Mouse (Mus musculus): ENCODE data around the gene Olfr164. TPM values are rescaled to one million over a fixed set of nuclear protein-coding genes. Genes with fewer than 3 reads are reported as not detected.

Gene Olfr164
- not detected for polyA plus RNA-seq (2017; shearing (Covaris generic))

- no peak for ATAC-seq
Measured at GRCm38 (mm10) chr16:19313964-19314363, at the start of gene Olfr164. Gene Olfr164 (minus strand): TSS chr16:19314064.

DNA sequence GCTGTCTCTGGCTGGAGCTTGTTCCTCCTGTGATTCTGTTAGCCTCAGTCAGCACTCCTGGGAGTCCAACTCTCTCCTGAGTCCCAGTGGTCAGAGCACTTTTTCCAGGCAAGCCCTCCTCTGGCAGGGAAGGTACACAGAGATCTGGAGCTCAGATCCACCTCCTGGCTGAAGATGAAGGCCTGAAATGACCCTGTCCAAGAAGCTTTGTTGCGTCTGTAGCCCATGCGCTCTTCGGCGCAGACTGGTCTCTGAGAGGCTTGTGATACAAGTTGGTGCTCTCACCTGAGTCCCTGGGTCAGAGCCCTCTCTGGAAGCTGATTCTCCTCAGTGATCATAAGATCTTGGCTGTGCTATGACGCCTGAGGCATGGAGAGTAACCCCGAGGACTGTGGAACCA, 35.2 kb upstream of the Olfr164 start:
- ATAC-seq, result no peak

- ATAC-seq, result no peak
Measured at GRCm38 (mm10) chr16:19263235-19263634, 50.6 kb downstream of the Olfr164 start.

- ATAC-seq, result no peak
Measured at GRCm38 (mm10) chr16:19260780-19261179, 53.1 kb downstream of the Olfr164 start.

DNA sequence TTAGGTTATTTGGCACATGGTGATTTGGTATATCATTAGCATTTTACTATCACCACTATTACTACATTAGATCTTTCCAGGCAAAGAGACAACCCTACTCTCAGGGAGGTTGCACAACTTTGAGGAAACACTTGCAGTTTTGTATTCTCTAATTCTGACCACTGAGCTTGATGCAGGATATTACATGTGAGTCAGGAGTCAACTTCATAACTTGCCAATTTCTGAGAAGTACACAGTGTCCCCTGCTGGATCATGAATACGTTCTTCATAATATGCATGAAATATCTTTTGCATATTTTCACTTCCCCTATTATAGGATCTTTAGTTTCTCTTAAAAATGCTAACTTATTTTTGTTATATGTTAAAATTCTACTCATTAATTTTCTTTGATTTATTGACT, 68.0 kb downstream of the Olfr164 start:
- no peak for ATAC-seq

DNA sequence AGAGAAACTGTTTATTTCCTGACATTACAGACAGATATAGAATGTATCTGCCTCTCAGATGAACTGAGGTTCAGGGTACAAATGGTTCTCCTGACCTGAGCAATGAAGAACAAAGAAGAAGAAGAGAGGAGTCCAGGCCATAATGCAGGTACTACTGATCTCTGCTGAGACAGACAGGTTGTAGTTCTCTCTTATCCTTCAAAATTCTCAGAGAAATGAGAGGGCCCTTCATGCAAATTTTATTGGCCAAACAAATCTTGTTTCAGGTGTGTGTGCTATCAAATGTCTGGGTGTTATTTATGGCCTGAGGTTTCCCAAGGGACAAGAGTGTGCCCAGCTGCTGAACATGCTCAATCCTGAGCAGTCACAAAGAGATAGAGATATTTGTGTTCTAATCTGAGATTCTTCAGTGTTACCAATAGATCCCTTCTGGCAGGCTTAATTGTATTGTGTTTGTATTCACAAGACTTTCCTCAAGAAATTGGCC, 72.3 kb downstream of the Olfr164 start:
- ATAC-seq, result no peak

DNA sequence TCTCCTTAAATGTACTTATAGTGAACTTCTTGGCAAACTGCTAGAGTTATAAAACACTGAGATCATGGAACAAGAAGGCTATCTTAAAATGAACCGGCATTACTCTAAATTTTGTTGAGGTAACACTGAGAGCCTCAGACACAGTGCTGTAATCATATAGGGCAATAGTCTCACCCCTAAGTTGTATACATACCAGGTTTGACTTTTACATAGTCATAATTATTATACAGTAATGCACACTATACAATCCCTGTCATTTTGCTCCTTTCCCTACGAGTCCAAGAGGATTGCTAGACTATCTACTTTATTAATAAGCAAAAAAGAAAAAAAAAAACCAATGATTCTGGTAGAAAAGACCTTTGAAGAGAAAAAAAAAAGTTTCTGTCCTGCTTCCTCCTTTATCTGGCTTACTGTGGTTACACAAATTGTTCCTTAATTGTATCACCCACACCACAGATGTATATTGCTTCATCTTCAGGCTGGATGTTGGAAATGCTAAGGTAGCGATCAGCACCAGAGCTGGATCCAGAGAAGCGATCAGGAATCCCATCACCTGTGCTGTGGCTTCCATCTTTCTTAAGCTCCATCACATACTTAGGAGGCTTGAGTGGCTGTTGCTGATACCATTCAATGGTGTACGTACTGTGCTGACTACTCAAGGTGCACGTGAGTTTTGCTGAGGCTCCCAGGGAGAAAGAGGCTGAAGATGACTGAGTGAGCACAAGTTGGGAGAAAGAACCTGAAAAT, 72.9 kb downstream of the Olfr164 start:
- ATAC-seq, result no peak

GRCm38 (mm10) chr16:19236719-19237118, 77.1 kb downstream of the Olfr164 start:
- ATAC-seq, result no peak

Other genes starting within 250 kb of the Olfr164 start
- not detected for gene Olfr165, start 109.1 kb upstream of the Olfr164 start, polyA plus RNA-seq (2017; shearing (Covaris generic))
- gene Olfr166, start 169.6 kb upstream of the Olfr164 start, polyA plus RNA-seq (2017; shearing (Covaris generic)), result not detected
- not detected for gene Olfr167, start 208.2 kb upstream of the Olfr164 start, polyA plus RNA-seq (2017; shearing (Covaris generic))
- not detected for gene Olfr168, start 221.5 kb upstream of the Olfr164 start, polyA plus RNA-seq (2017; shearing (Covaris generic))